Mouse (Mus musculus) embryonic fibroblast, embryonic 13.5 days (primary cell): ENCODE measurements around the gene Gria3.

Experiments used
- CTCF ChIP-seq: IDR thresholded peaks from 2 replicates; pipeline ENCODE4 v1.5.1; 2011; ENCODE audit warnings: mild to moderate bottlenecking, control low read depth, low read length, moderate library complexity, borderline replicate concordance; ENCODE audit not compliant: insufficient read depth
- POLR2A ChIP-seq: IDR thresholded peaks from 2 replicates; pipeline ENCODE4 v1.6.1; 2011; ENCODE audit warnings: low read depth, mild to moderate bottlenecking, control low read depth, low read length, moderate library complexity

GRCm38 (mm10) chrX:41514982-41515381 is 114.3 kb downstream of the Gria3 start:
- TF ChIP-seq CTCF: no peak
- no peak for TF ChIP-seq POLR2A
